Mouse (Mus musculus) cerebellum, postnatal 36 days (tissue): ENCODE measurements around the gene Tap2.
A peak's percentile ranks its signal among the peaks of the same experiment; 100 is the strongest.
"Not testable (repeated sequence)": the region's sequence is repeated elsewhere in the genome, so short reads cannot be mapped to it uniquely, and the experiment has no call there.

Experiments used
- DNase-seq, 2 experiments: peaks; one replicate each; pipeline ENCODE4 v3.0.0; 2021 to 2022; ENCODE audit warnings: mixed read lengths in 2 of 2

Gene Tap2

GRCm38 (mm10) chr17:34217216-34217928 lies 14.0 kb downstream of the Tap2 start:
- DNase-seq, result no peak

GRCm38 (mm10) chr17:34217986-34218385 lies 14.7 kb downstream of the Tap2 start:
- no peak for DNase-seq

- no peak for DNase-seq
Measured at GRCm38 (mm10) chr17:34218675-34219074, 15.3 kb downstream of the Tap2 start.

GRCm38 (mm10) chr17:34219096-34219495 lies 15.8 kb downstream of the Tap2 start:
- DNase-seq, result not testable (repeated sequence)

- DNase-seq, result not testable (repeated sequence)
Measured at GRCm38 (mm10) chr17:34219801-34220200, 16.5 kb downstream of the Tap2 start.

- not testable (repeated sequence) for DNase-seq
Measured at GRCm38 (mm10) chr17:34220401-34220800, 17.1 kb downstream of the Tap2 start.

GRCm38 (mm10) chr17:34224816-34225215 lies 21.5 kb downstream of the Tap2 start:
- DNase-seq, result no peak

GRCm38 (mm10) chr17:34225426-34225825 lies 22.1 kb downstream of the Tap2 start:
- DNase-seq, result no peak

GRCm38 (mm10) chr17:34225911-34226310 lies 22.6 kb downstream of the Tap2 start:
- DNase-seq, result not testable (repeated sequence)

GRCm38 (mm10) chr17:34230971-34231370 lies 27.6 kb downstream of the Tap2 start:
- not testable (repeated sequence) for DNase-seq

GRCm38 (mm10) chr17:34232021-34232420 lies 28.7 kb downstream of the Tap2 start:
- not testable (repeated sequence) for DNase-seq

- DNase-seq, result peak; percentile 58 to 59
Measured at GRCm38 (mm10) chr17:34234926-34235325, 31.6 kb downstream of the Tap2 start.

- no peak for DNase-seq
Measured at GRCm38 (mm10) chr17:34236691-34237090, 33.4 kb downstream of the Tap2 start.

GRCm38 (mm10) chr17:34237741-34238140 lies 34.4 kb downstream of the Tap2 start:
- DNase-seq, result no peak

- no peak for DNase-seq
Measured at GRCm38 (mm10) chr17:34238706-34239105, 35.4 kb downstream of the Tap2 start, which contains the start of gene H2-Ob. Gene H2-Ob, plus strand, starts transcription at chr17:34238903.

GRCm38 (mm10) chr17:34239601-34240041 lies 36.3 kb downstream of the Tap2 start:
- DNase-seq, result no peak

- no peak for DNase-seq
Measured at GRCm38 (mm10) chr17:34240366-34240765, 37.0 kb downstream of the Tap2 start.

GRCm38 (mm10) chr17:34240916-34241315 lies 37.6 kb downstream of the Tap2 start:
- no peak for DNase-seq

GRCm38 (mm10) chr17:34244656-34245055 lies 41.3 kb downstream of the Tap2 start:
- DNase-seq, result no peak

- no peak for DNase-seq
Measured at GRCm38 (mm10) chr17:34247047-34247446, 43.7 kb downstream of the Tap2 start.

GRCm38 (mm10) chr17:34248764-34249163 lies 45.4 kb downstream of the Tap2 start:
- DNase-seq, result no peak

GRCm38 (mm10) chr17:34249361-34249760 lies 46.0 kb downstream of the Tap2 start:
- no peak for DNase-seq

GRCm38 (mm10) chr17:34249878-34250277 lies 46.6 kb downstream of the Tap2 start:
- DNase-seq, result peak; percentile 37 to 39

- no peak for DNase-seq
Measured at GRCm38 (mm10) chr17:34251666-34252065, 48.3 kb downstream of the Tap2 start.

GRCm38 (mm10) chr17:34256501-34256900 lies 53.2 kb downstream of the Tap2 start:
- DNase-seq, result no peak
